Mouse (Mus musculus) ES-E14 (cell line): Measurements from ENCODE around the gene Rfx4. TPM values are rescaled to one million over a fixed set of nuclear protein-coding genes. Genes with fewer than 3 reads are reported as not detected.

ENCODE experiments used
- DNase-seq: peaks from one replicate; pipeline ENCODE4 v3.0.0-alpha.2; 2013; ENCODE audit warnings: low read depth, low spot score
- H3K27ac ChIP-seq: 2 replicates; pipeline ENCODE4 v1.5.1; 2012; ENCODE audit warnings: low read depth, mild to moderate bottlenecking, low read length, moderate library complexity, mixed read lengths; ENCODE audit not compliant: poor library complexity, insufficient read depth, severe bottlenecking
- H3K36me3 ChIP-seq: 2 replicates; pipeline ENCODE4 v1.6.1; 2012; ENCODE audit warnings: mild to moderate bottlenecking, low read length, moderate library complexity, mixed read lengths; ENCODE audit not compliant: control insufficient read depth, poor library complexity, insufficient read depth, severe bottlenecking
- H3K4me1 ChIP-seq, 2 experiments: fragments of 150-350 bp in 1 of 2; sonication (generic) in 1 of 2; 2 replicates each; pipeline ENCODE4 v1.6.1; 2012; ENCODE audit warnings: low read length in 2 of 2, mild to moderate bottlenecking in 1 of 2, mixed read lengths in 1 of 2; ENCODE audit not compliant: control insufficient read depth in 2 of 2, insufficient read depth in 2 of 2, poor library complexity in 1 of 2
- H3K4me3 ChIP-seq, 2 experiments: fragments of 150-350 bp in 1 of 2; sonication (generic) in 1 of 2; 2 replicates each; pipeline ENCODE4 v1.5.1; 2012; ENCODE audit warnings: low read length in 2 of 2, low read depth in 1 of 2, mild to moderate bottlenecking in 1 of 2, mixed read lengths in 1 of 2; ENCODE audit not compliant: insufficient read depth in 1 of 2, poor library complexity in 1 of 2, severe bottlenecking in 1 of 2
- H3K9ac ChIP-seq: 2 replicates; pipeline ENCODE4 v1.6.1; 2012; ENCODE audit warnings: low read depth, mild to moderate bottlenecking, low read length, mixed read lengths; ENCODE audit not compliant: poor library complexity, insufficient read depth, severe bottlenecking
- H3K9me3 ChIP-seq: fragments of 150-350 bp; sonication (generic); 2 replicates; pipeline ENCODE4 v1.6.1; 2012; ENCODE audit warnings: low read depth, mild to moderate bottlenecking, low read length; ENCODE audit not compliant: control insufficient read depth, insufficient read depth
- CHD2 ChIP-seq: IDR thresholded peaks from 2 replicates; pipeline ENCODE4 v1.6.1; 2014; ENCODE audit warnings: mild to moderate bottlenecking, low read depth, low read length, inconsistent platforms
- HCFC1 ChIP-seq: IDR thresholded peaks from 2 replicates; pipeline ENCODE4 v1.6.1; 2012; ENCODE audit warnings: low read length, inconsistent platforms, borderline replicate concordance; ENCODE audit not compliant: insufficient read depth
- MAFK ChIP-seq: IDR thresholded peaks from 2 replicates; pipeline ENCODE4 v1.6.1; 2014; ENCODE audit warnings: mild to moderate bottlenecking, low read depth, low read length, inconsistent platforms; ENCODE audit not compliant: insufficient read depth
- ZC3H11A ChIP-seq: IDR thresholded peaks from 2 replicates; pipeline ENCODE4 v1.6.1; 2012; ENCODE audit warnings: low read depth, mild to moderate bottlenecking, inconsistent platforms, low read length, borderline replicate concordance
- ZNF384 ChIP-seq: IDR thresholded peaks from 2 replicates; pipeline ENCODE4 v1.6.1; 2012; ENCODE audit warnings: low read depth, low read length, inconsistent platforms
- in situ Hi-C, 2 experiments: fragments of 600-800 bp; cut with MboI; formaldehyde crosslinking; loops; one replicate each; pipeline ENCODE4 v1.15.1; 2025; ENCODE audit warnings: low sequenced_read_pairs in 2 of 2, inconsistent platforms in 1 of 2; ENCODE audit not compliant: unreplicated experiment in 2 of 2
- total RNA-seq: library from RNA; depleted of rRNA; stranded (reverse); fragments of 300-350 nt; gene quantifications from 2 replicates; pipeline ENCODE4 v1.2.3, GENCODE M21; 2012

Gene Rfx4
- total RNA-seq, 1 experiment, result 0.85 TPM

- Histone ChIP-seq H3K4me1 (no peaks in the 10 kb centered on the region), H3K36me3 (no peaks in the 10 kb centered on the region), H3K9me3 (no peaks in the 10 kb centered on the region), H3K4me3 (no peak overlapping the region), H3K9ac (no peak overlapping the region), H3K27ac (no peak overlapping the region)
- no peak for DNase-seq
- TF ChIP-seq HCFC1 (no peak), CHD2 (no peak), ZNF384 (no peak), MAFK (no peak), ZC3H11A (no peak)
- in situ Hi-C loops, result no loop called here
These were observed 18.0 kb downstream of the Rfx4 start for GRCm38 (mm10) chr10:84773889-84774288.

- H3K27ac ChIP-seq, result no peak overlapping the region
- no peak overlapping the region for H3K9ac ChIP-seq
- no peaks in the 10 kb centered on the region for H3K36me3 ChIP-seq
- in situ Hi-C loops, result no loop called here
- no peaks in the 10 kb centered on the region for H3K9me3 ChIP-seq
- no peaks in the 10 kb centered on the region for H3K4me1 ChIP-seq
- no peak for DNase-seq
- no peak overlapping the region for H3K4me3 ChIP-seq
- TF ChIP-seq MAFK, result no peak
These were observed 18.7 kb downstream of the Rfx4 start for GRCm38 (mm10) chr10:84774573-84774972.

- Histone ChIP-seq H3K9ac (no peak overlapping the region), H3K36me3 (no peaks in the 10 kb centered on the region), H3K4me3 (no peak overlapping the region), H3K27ac (no peak overlapping the region), H3K9me3 (no peaks in the 10 kb centered on the region), H3K4me1 (no peaks in the 10 kb centered on the region)
- DNase-seq, result no peak
- TF ChIP-seq HCFC1 (no peak), MAFK (no peak), ZC3H11A (no peak), ZNF384 (no peak), CHD2 (no peak)
- in situ Hi-C loops, result no loop called here
These were observed 21.2 kb downstream of the Rfx4 start for GRCm38 (mm10) chr10:84777109-84777508.

GRCm38 (mm10) chr10:84777974-84778373 lies 22.1 kb downstream of the Rfx4 start:
- Histone ChIP-seq H3K27ac (no peak overlapping the region), H3K36me3 (no peaks in the 10 kb centered on the region), H3K9ac (no peak overlapping the region), H3K9me3 (no peaks in the 10 kb centered on the region), H3K4me3 (no peak overlapping the region), H3K4me1 (no peaks in the 10 kb centered on the region)
- in situ Hi-C loops, result no loop called here
- no peak for DNase-seq
- TF ChIP-seq CHD2, result no peak
- TF ChIP-seq ZNF384, result no peak
- TF ChIP-seq ZC3H11A, result no peak
- TF ChIP-seq HCFC1, result no peak
- TF ChIP-seq MAFK, result no peak

- in situ Hi-C loops, result no loop called here
- H3K36me3 ChIP-seq, result no peaks in the 10 kb centered on the region
- DNase-seq, result no peak
- H3K9me3 ChIP-seq, result no peaks in the 10 kb centered on the region
- no peak overlapping the region for H3K4me3 ChIP-seq
- no peaks in the 10 kb centered on the region for H3K4me1 ChIP-seq
- TF ChIP-seq MAFK (no peak), CHD2 (no peak), ZC3H11A (no peak), HCFC1 (no peak), ZNF384 (no peak)
- H3K9ac ChIP-seq, result no peak overlapping the region
- H3K27ac ChIP-seq, result no peak overlapping the region
These were observed 25.0 kb downstream of the Rfx4 start for GRCm38 (mm10) chr10:84780828-84781227.
